Mouse (Mus musculus): Measurements from ENCODE around the gene Cxcl14.

GRCm38 (mm10) chr13:56305058-56305457 is 8.7 kb upstream of the Cxcl14 start:
- no peak for TF ChIP-seq CTCF (IDR thresholded peaks at IDR 0.05)
- no peak for TF ChIP-seq EP300 (IDR thresholded peaks at IDR 0.05)

Measured in lung, postnatal 0 days (tissue).